Mouse (Mus musculus) embryo, embryonic 9.5 days (tissue): ENCODE data around the gene E330034G19Rik.
"Not testable (repeated sequence)": the region's sequence is repeated elsewhere in the genome, so short reads cannot be mapped to it uniquely, and the experiment has no call there.

Source experiments
- DNase-seq: peaks from one replicate; pipeline ENCODE4 v3.0.0-alpha.2; 2017; ENCODE audit errors: extremely low spot score

Gene E330034G19Rik

GRCm38 (mm10) chr14:24347007-24347406, 54.0 kb downstream of the E330034G19Rik start:
- DNase-seq: not testable (repeated sequence)

DNA sequence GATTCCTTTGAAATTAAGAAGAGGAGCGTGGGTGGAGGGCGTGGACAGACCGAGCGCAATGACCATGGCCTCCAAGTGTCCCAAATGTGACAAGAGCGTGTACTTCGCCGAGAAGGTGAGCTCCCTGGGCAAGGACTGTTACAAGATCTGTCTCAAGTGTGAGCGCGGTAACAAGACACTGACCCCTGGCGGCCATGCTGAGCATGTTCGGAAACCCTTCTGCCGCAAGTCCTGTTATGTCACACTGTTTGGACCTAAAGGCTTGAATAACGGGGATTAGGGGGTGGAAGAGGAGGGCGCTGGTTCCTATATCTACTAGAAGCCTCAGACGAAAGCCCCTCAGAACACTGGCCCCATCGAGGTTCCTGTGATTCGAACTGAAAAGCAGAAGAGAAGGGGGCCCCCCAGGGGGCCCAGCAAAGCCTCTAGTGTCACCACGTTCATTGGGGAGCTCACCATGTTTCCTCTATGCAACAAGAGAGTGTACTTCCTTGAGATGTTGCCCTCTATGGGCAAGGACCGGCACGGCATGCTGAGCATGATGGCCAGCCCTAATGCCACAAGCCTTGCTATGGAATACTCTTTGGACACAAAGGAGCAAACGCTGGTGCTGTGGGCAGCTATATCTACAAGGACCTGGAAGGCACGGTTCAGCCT, 65.4 kb downstream of the E330034G19Rik start:
- DNase-seq: peak; percentile 43
